Mouse (Mus musculus) liver, adult 2 months (tissue): ENCODE data around the gene Ugt1a7c.
"Not testable (repeated sequence)": the region's sequence is repeated elsewhere in the genome, so short reads cannot be mapped to it uniquely, and the experiment has no call there.

Experiments used
- CTCF ChIP-seq: fragments of 200-500 bp; IDR thresholded peaks from 2 replicates; pipeline ENCODE4 v1.5.1; 2011; ENCODE audit warnings: low read depth, low read length, control low read depth
- POLR2A ChIP-seq: fragments of 200-500 bp; IDR thresholded peaks from 2 replicates; pipeline ENCODE4 v1.6.1; 2011; ENCODE audit warnings: low read length, control low read depth; ENCODE audit not compliant: insufficient read depth; ENCODE audit errors: extremely low read depth

GRCm38 (mm10) chr1:88129091-88129490 is 34.2 kb downstream of the Ugt1a7c start:
- TF ChIP-seq CTCF, POLR2A: not testable (repeated sequence)
